ENCODE assay signal across 8 mouse cellular contexts in the genomic region with DNA sequence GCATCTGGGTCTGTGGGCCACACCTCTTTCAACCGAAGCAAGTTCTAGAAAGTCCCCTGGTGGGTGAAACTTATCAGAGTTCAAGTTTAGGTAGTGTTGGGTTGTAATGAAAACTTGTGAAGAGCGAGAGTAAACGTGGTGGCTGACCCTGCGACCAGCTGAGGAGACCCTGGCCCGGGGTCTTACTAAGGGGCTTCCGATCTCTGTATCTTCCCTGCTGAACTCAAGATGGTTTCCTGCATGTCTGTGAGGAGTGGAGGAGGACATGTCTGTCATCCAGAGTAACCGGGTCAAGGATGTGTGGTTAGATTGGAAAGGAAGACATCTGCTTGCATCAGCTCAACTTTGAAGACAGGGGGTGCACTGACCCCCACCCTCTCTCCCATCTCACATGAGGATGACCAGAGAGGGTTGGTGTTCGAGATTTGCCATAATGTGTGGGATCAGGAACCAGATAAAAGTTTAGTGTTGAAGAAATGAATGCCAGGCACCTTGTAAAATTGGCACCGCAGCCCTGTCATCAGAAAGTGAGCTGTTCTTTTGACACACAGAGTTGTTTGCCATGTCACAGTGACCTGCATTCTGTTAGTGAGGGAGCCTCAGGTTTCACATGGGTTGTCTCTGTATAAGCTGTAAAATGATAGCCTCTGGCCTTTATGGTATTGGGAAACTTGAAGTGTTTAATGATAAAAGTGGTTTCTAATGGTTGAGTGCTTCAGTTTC. TPM values are rescaled to one million over a fixed set of nuclear protein-coding genes. Genes with fewer than 3 reads are reported as not detected.
DNase-seq lines count a peak whose midpoint lies in the region; ATAC-seq and TF ChIP-seq lines count a peak whose summit lies in the region.

No protein-coding gene starts in this region.

- peak overlapping the region; percentile 83 for H3K9ac ChIP-seq in MEL (ENCODE audit: control insufficient read depth, low read depth, low read length, poor library complexity, severe bottlenecking)
- H3K9ac ChIP-seq in forebrain, embryonic 11.5 days (ENCODE audit: low read length), result peak overlapping the region; percentile 69
- H3K9ac ChIP-seq in intestine, postnatal 0 days (ENCODE audit: low read depth, low read length), result peak overlapping the region; percentile 66
- H3K9ac ChIP-seq in midbrain, embryonic 16.5 days (ENCODE audit: low read depth, low read length), result peak overlapping the region; percentile 86

- TF ChIP-seq POLR2A in MEL (IDR thresholded peaks at IDR 0.05; ENCODE audit: control insufficient read depth in 1 of 2, insufficient read depth in 1 of 2, low read depth in 1 of 2, low read length in 2 of 2, poor library complexity in 1 of 2), result no peak; a peak in 1 of 4 replicates

- H3K4me1 ChIP-seq in MEL (ENCODE audit: control insufficient read depth in 1 of 2, insufficient read depth in 2 of 2, low read length in 2 of 2), result peaks cover 7 to 17% of the 10 kb centered on the region in 2 experiments; a peak in 3 of 4 replicates
- peaks cover 9% of the 10 kb centered on the region; the same call in 1 of the 2 replicates for H3K4me1 ChIP-seq in forebrain, embryonic 11.5 days (replicated peaks; ENCODE audit: control insufficient read depth, insufficient read depth, low read length)
- H3K4me1 ChIP-seq in intestine, postnatal 0 days (replicated peaks; ENCODE audit: control insufficient read depth, insufficient read depth, low read length), result 0 out of 2 replicates have a peak, but pooled peaks cover 7% of the 10 kb centered on the region
- H3K4me1 ChIP-seq in midbrain, embryonic 16.5 days (ENCODE audit: control insufficient read depth, insufficient read depth, low read length), result peaks cover 13% of the 10 kb centered on the region

- no peaks in the 10 kb centered on the region for H3K9me3 ChIP-seq in MEL (replicated peaks; ENCODE audit: insufficient read depth, low read length)
- H3K9me3 ChIP-seq in forebrain, embryonic 11.5 days (ENCODE audit: control insufficient read depth, low read length), result no peaks in the 10 kb centered on the region
- H3K9me3 ChIP-seq in intestine, postnatal 0 days (ENCODE audit: control insufficient read depth), result no peaks in the 10 kb centered on the region
- H3K9me3 ChIP-seq in midbrain, embryonic 16.5 days (replicated peaks; ENCODE audit: control insufficient read depth, low read length, poor library complexity, severe bottlenecking), result no peaks in the 10 kb centered on the region

- no peak for TF ChIP-seq EP300 in MEL (IDR thresholded peaks at IDR 0.05; ENCODE audit: low read depth in 1 of 2, low read length in 2 of 2)

- 57% methylated on average over 9 of the region's 9 CpGs for WGBS in forebrain, embryonic 11.5 days
- WGBS in intestine, postnatal 0 days, result 31% methylated on average over 9 of the region's 9 CpGs
- 52% methylated on average over 9 of the region's 9 CpGs for WGBS in midbrain, embryonic 16.5 days

- H3K36me3 ChIP-seq in MEL (ENCODE audit: control insufficient read depth in 1 of 2, insufficient read depth in 2 of 2, low read length in 2 of 2), result peaks cover 0 to 12% of the 10 kb centered on the region in 2 experiments; a peak in 2 of 4 replicates
- H3K36me3 ChIP-seq in forebrain, embryonic 11.5 days (ENCODE audit: control insufficient read depth, insufficient read depth, low read length), result no peaks in the 10 kb centered on the region
- no peaks in the 10 kb centered on the region for H3K36me3 ChIP-seq in intestine, postnatal 0 days (ENCODE audit: control insufficient read depth, insufficient read depth)
- no peaks in the 10 kb centered on the region for H3K36me3 ChIP-seq in midbrain, embryonic 16.5 days (ENCODE audit: control insufficient read depth, insufficient read depth, low read length)

- H3K27me3 ChIP-seq in MEL (ENCODE audit: control insufficient read depth in 1 of 2, insufficient read depth in 2 of 2, low read length in 2 of 2), result no peaks in the 10 kb centered on the region
- no peaks in the 10 kb centered on the region for H3K27me3 ChIP-seq in forebrain, embryonic 11.5 days (ENCODE audit: control insufficient read depth, insufficient read depth, low read length)
- no peaks in the 10 kb centered on the region for H3K27me3 ChIP-seq in intestine, postnatal 0 days (replicated peaks; ENCODE audit: control insufficient read depth, insufficient read depth, low read length)
- no peaks in the 10 kb centered on the region for H3K27me3 ChIP-seq in midbrain, embryonic 16.5 days (ENCODE audit: control insufficient read depth, insufficient read depth, low read depth, low read length)

- peak overlapping the region; percentile 64 for H3K27ac ChIP-seq in MEL (ENCODE audit: control insufficient read depth, low read depth, low read length)
- no peak overlapping the region for H3K27ac ChIP-seq in forebrain, embryonic 11.5 days (ENCODE audit: low read depth, low read length)
- H3K27ac ChIP-seq in intestine, postnatal 0 days (ENCODE audit: low read depth, low read length), result peak overlapping the region; percentile 94
- H3K27ac ChIP-seq in midbrain, embryonic 16.5 days (ENCODE audit: low read length), result no peak overlapping the region

- ATAC-seq in forebrain, embryonic 11.5 days (replicated peaks; ENCODE audit: low FRiP score), result no peak
- 0 out of 2 replicates have a peak, but pooled peaks have one; percentile 1 for ATAC-seq in intestine, postnatal 0 days
- peak; percentile 29; the same call in 1 of the 2 replicates for ATAC-seq in midbrain, embryonic 16.5 days

- peak overlapping the region; percentile 99 for H3K4me2 ChIP-seq in forebrain, embryonic 11.5 days (ENCODE audit: low read depth, low read length, severe bottlenecking)
- peak overlapping the region; percentile 98 for H3K4me2 ChIP-seq in intestine, postnatal 0 days (replicated peaks; ENCODE audit: low read depth)
- peak overlapping the region; percentile 92 for H3K4me2 ChIP-seq in midbrain, embryonic 16.5 days (ENCODE audit: low read length)

- no peak for TF ChIP-seq CTCF in MEL (IDR thresholded peaks at IDR 0.05 in 2 of 3, conservative IDR thresholded peaks at IDR 0.05 in 1 of 3; ENCODE audit: control insufficient read depth in 1 of 3, insufficient read depth in 1 of 3, low read depth in 2 of 3, low read length in 3 of 3, poor library complexity in 1 of 3, severe bottlenecking in 1 of 3)
- peak; percentile 37 for TF ChIP-seq CTCF in intestine, postnatal 0 days (IDR thresholded peaks at IDR 0.05; ENCODE audit: low read depth)

- peak overlapping the region; percentile 83 to 86 for H3K4me3 ChIP-seq in MEL (ENCODE audit: control insufficient read depth in 1 of 2, insufficient read depth in 1 of 2, low read depth in 2 of 2, low read length in 2 of 2)
- H3K4me3 ChIP-seq in forebrain, embryonic 11.5 days (ENCODE audit: low read depth, low read length), result peak overlapping the region; percentile 67
- H3K4me3 ChIP-seq in intestine, postnatal 0 days (ENCODE audit: low read depth, low read length), result peak overlapping the region; percentile 74
- peak overlapping the region; percentile 73 for H3K4me3 ChIP-seq in midbrain, embryonic 16.5 days (ENCODE audit: low read depth, low read length)

- intact Hi-C loops in heart, postnatal 25 days (cut with DNase I), result no loop called here

- H3K79me2 ChIP-seq in MEL (ENCODE audit: control insufficient read depth, insufficient read depth, low read length, poor library complexity), result peaks cover 9% of the 10 kb centered on the region

- DNase-seq in heart, adult 8-10 months (ENCODE audit: low spot score), result peak; percentile 20
- no peak for DNase-seq in heart, postnatal 25 days (ENCODE audit: low spot score)
- peak; percentile 76 for DNase-seq in MEL (ENCODE audit: low read depth, low spot score)
- no peak for DNase-seq in forebrain, embryonic 11.5 days (ENCODE audit: low spot score)
- DNase-seq in ovary, postnatal 14 days (ENCODE audit: low spot score), result no peak
- no peak for DNase-seq in gastrocnemius, postnatal 25 days

- no peak for TF ChIP-seq RAD21 in MEL (IDR thresholded peaks at IDR 0.05; ENCODE audit: low read depth, low read length)

TF ChIP-seq in MEL, 35 proteins besides CTCF, POLR2A, EP300 and RAD21:
- TF ChIP-seq ELF1 (IDR thresholded peaks at IDR 0.05; ENCODE audit: low read depth, low read length) (no peak), MAZ (IDR thresholded peaks at IDR 0.05; ENCODE audit: low read depth, low read length) (no peak), GATA1 (IDR thresholded peaks at IDR 0.05; ENCODE audit: low read depth, low read length) (no peak), ZKSCAN1 (IDR thresholded peaks at IDR 0.05; ENCODE audit: low read depth, low read length) (no peak), SIN3A (IDR thresholded peaks at IDR 0.05; ENCODE audit: low read length) (no peak), SMC3 (IDR thresholded peaks at IDR 0.05; ENCODE audit: low read depth, low read length) (no peak), GABPA (IDR thresholded peaks at IDR 0.05; ENCODE audit: low read depth, low read length) (no peak), TCF12 (IDR thresholded peaks at IDR 0.05; ENCODE audit: low read depth, low read length) (no peak)

RNA-seq across cellular contexts. Expression of gene Atf3, which starts 7.3 kb away (rescaled TPM):
- total RNA-seq in heart, adult 8-10 months (2022), result 10 to 100 TPM in 1 of 4 experiments, 1 to 10 TPM in 3; 3.0 to 10.3 (median 4.2) TPM
- 1 to 10 TPM; 4.9 to 6.0 TPM for total RNA-seq in heart, postnatal 25 days (2021)
- 0.46 and 2.5 TPM in 2 replicates for total RNA-seq in MEL (2012; rRNA removed)
- polyA plus RNA-seq in MEL (2012; ENCODE audit: insufficient read depth in 1 of 2, insufficient read length in 2 of 2, low read depth in 1 of 2, low replicate concordance in 2 of 2, missing spikeins in 1 of 2), result 1 to 10 TPM in 1 of 2 experiments, not detected in 1; 1.4 TPM
- polyA plus RNA-seq in forebrain, embryonic 11.5 days (2014; fragmentation: Nextera tagmentation; extraction: Ambion mirVana), result 2.0 and 2.4 TPM in 2 replicates
- polyA plus RNA-seq in intestine, postnatal 0 days (2015; fragmentation: Nextera tagmentation; extraction: Ambion mirVana), result 5.0 and 6.7 TPM in 2 replicates
- 1.2 and 1.6 TPM in 2 replicates for polyA plus RNA-seq in midbrain, embryonic 16.5 days (2015; fragmentation: Nextera tagmentation; extraction: Ambion mirVana)
- 10 to 100 TPM in 1 of 2 experiments, 1 to 10 TPM in 1; 7.0 to 12.6 TPM for total RNA-seq in gastrocnemius, postnatal 25 days (2021)

Comparison
In these comparisons a context has a peak if more than half of its experiments do, and no peak if none do; other contexts are left out.
1. DNase-seq: peak in heart, adult 8-10 months (single experiment) and MEL (single experiment); none in heart, postnatal 25 days (single experiment), forebrain, embryonic 11.5 days (single experiment), ovary, postnatal 14 days (single experiment) and gastrocnemius, postnatal 25 days (single experiment).
2. H3K27ac ChIP-seq: peak in MEL (single experiment) and intestine, postnatal 0 days (single experiment); none in forebrain, embryonic 11.5 days (single experiment) and midbrain, embryonic 16.5 days (single experiment).
3. Peak in every context shown above with its lines, with median percentiles within 50 percentile points of each other: H3K4me3 ChIP-seq, H3K9ac ChIP-seq and H3K4me2 ChIP-seq.